Mouse (Mus musculus): ENCODE measurements around the gene Cbs. TPM values are rescaled to one million over a fixed set of nuclear protein-coding genes. Genes with fewer than 3 reads are reported as not detected.

Gene Cbs
- 0.82 and 0.88 TPM in 2 replicates for polyA plus RNA-seq (2015; fragmentation: Nextera tagmentation; extraction: Ambion mirVana)

- Histone ChIP-seq H3K27me3 (ENCODE audit: control insufficient read depth, insufficient read depth, low read length) (peaks cover 13% of the 10 kb centered on the region), H3K9me3 (replicated peaks; ENCODE audit: control insufficient read depth, low read length) (no peaks in the 10 kb centered on the region), H3K4me1 (ENCODE audit: control insufficient read depth, insufficient read depth, low read length) (peaks cover 21% of the 10 kb centered on the region), H3K36me3 (ENCODE audit: control insufficient read depth, insufficient read depth) (no peaks in the 10 kb centered on the region), H3K9ac (ENCODE audit: low read length) (peak within 1 kb of the TSS; percentile 60), H3K27ac (ENCODE audit: low read length) (peak within 1 kb of the TSS; percentile 48), H3K4me2 (ENCODE audit: low read depth, low read length) (peak within 1 kb of the TSS; percentile 90), H3K4me3 (ENCODE audit: low read length) (peak within 1 kb of the TSS; percentile 58)
- 3% methylated on average over 57 of the region's 61 CpGs for WGBS
- peak; percentile 92 for ATAC-seq (replicated peaks; ENCODE audit: extremely low read depth, insufficient read depth, low FRiP score)
These were observed at the start of gene Cbs for GRCm38 (mm10) chr17:31636942-31637811. Cbs (minus strand) TSS chr17:31637238.

GRCm38 (mm10) chr17:31686225-31686564, 49.2 kb upstream of the Cbs start:
- ATAC-seq (replicated peaks; ENCODE audit: extremely low read depth, insufficient read depth, low FRiP score) = peak; percentile 47
- no peak overlapping the region for H3K4me2 ChIP-seq (ENCODE audit: low read depth, low read length)
- 17% methylated on average over 3 of the region's 3 CpGs for WGBS

GRCm38 (mm10) chr17:31685514-31686224, 48.6 kb upstream of the Cbs start:
- 14% methylated on average over 17 of the region's 17 CpGs for WGBS
- peak; percentile 69 for ATAC-seq (replicated peaks; ENCODE audit: extremely low read depth, insufficient read depth, low FRiP score)

More at GRCm38 (mm10) chr17:31686225-31686564, 49.2 kb upstream of the Cbs start:
- Histone ChIP-seq H3K9me3 (replicated peaks; ENCODE audit: control insufficient read depth, low read length) (no peaks in the 10 kb centered on the region), H3K27ac (ENCODE audit: low read length) (peak overlapping the region; percentile 85), H3K4me3 (ENCODE audit: low read length) (no peak overlapping the region), H3K9ac (ENCODE audit: low read length) (peak overlapping the region; percentile 65), H3K36me3 (ENCODE audit: control insufficient read depth, insufficient read depth) (no peaks in the 10 kb centered on the region), H3K4me1 (ENCODE audit: control insufficient read depth, insufficient read depth, low read length) (peaks cover 10% of the 10 kb centered on the region), H3K27me3 (ENCODE audit: control insufficient read depth, insufficient read depth, low read length) (no peaks in the 10 kb centered on the region)

GRCm38 (mm10) chr17:31680450-31680849, 43.4 kb upstream of the Cbs start:
- H3K9me3 ChIP-seq (replicated peaks; ENCODE audit: control insufficient read depth, low read length) = no peaks in the 10 kb centered on the region
- H3K9ac ChIP-seq (ENCODE audit: low read length) = no peak overlapping the region
- no peak for ATAC-seq (replicated peaks; ENCODE audit: extremely low read depth, insufficient read depth, low FRiP score)
- H3K27ac ChIP-seq (ENCODE audit: low read length) = no peak overlapping the region
- H3K4me3 ChIP-seq (ENCODE audit: low read length) = no peak overlapping the region
- whole genome bisulfite sequencing = 48% methylated on average over 2 of the region's 2 CpGs
- no peak overlapping the region for H3K4me2 ChIP-seq (ENCODE audit: low read depth, low read length)
- H3K36me3 ChIP-seq (ENCODE audit: control insufficient read depth, insufficient read depth) = no peaks in the 10 kb centered on the region
- peaks cover 10% of the 10 kb centered on the region; the same call in 1 of the 2 replicates for H3K27me3 ChIP-seq (ENCODE audit: control insufficient read depth, insufficient read depth, low read length)
- no peaks in the 10 kb centered on the region for H3K4me1 ChIP-seq (ENCODE audit: control insufficient read depth, insufficient read depth, low read length)

More at GRCm38 (mm10) chr17:31685514-31686224, 48.6 kb upstream of the Cbs start:
- Histone ChIP-seq H3K9ac (ENCODE audit: low read length) (peak overlapping the region; percentile 65), H3K27me3 (ENCODE audit: control insufficient read depth, insufficient read depth, low read length) (no peaks in the 10 kb centered on the region), H3K27ac (ENCODE audit: low read length) (peak overlapping the region; percentile 85), H3K36me3 (ENCODE audit: control insufficient read depth, insufficient read depth) (no peaks in the 10 kb centered on the region), H3K4me2 (ENCODE audit: low read depth, low read length) (peak overlapping the region; percentile 33), H3K9me3 (replicated peaks; ENCODE audit: control insufficient read depth, low read length) (no peaks in the 10 kb centered on the region), H3K4me3 (ENCODE audit: low read length) (no peak overlapping the region), H3K4me1 (ENCODE audit: control insufficient read depth, insufficient read depth, low read length) (peaks cover 10% of the 10 kb centered on the region)

GRCm38 (mm10) chr17:31677507-31677906, 40.5 kb upstream of the Cbs start, which contains the start of gene Cryaa:
Cryaa (plus strand) TSS chr17:31677807.
- Histone ChIP-seq H3K27me3 (ENCODE audit: control insufficient read depth, insufficient read depth, low read length) (peaks cover 10% of the 10 kb centered on the region; the same call in 1 of the 2 replicates), H3K4me1 (ENCODE audit: control insufficient read depth, insufficient read depth, low read length) (no peaks in the 10 kb centered on the region), H3K9me3 (replicated peaks; ENCODE audit: control insufficient read depth, low read length) (no peaks in the 10 kb centered on the region), H3K36me3 (ENCODE audit: control insufficient read depth, insufficient read depth) (no peaks in the 10 kb centered on the region), H3K4me2 (ENCODE audit: low read depth, low read length) (no peak within 1 kb of the TSS), H3K9ac (ENCODE audit: low read length) (no peak within 1 kb of the TSS), H3K27ac (ENCODE audit: low read length) (no peak within 1 kb of the TSS), H3K4me3 (ENCODE audit: low read length) (no peak within 1 kb of the TSS)
- ATAC-seq (replicated peaks; ENCODE audit: extremely low read depth, insufficient read depth, low FRiP score) = no peak
- WGBS = 71% methylated on average over 8 of the region's 8 CpGs

- Histone ChIP-seq H3K4me3 (ENCODE audit: low read length) (no peak overlapping the region), H3K27ac (ENCODE audit: low read length) (no peak overlapping the region), H3K4me1 (ENCODE audit: control insufficient read depth, insufficient read depth, low read length) (no peaks in the 10 kb centered on the region), H3K27me3 (ENCODE audit: control insufficient read depth, insufficient read depth, low read length) (peaks cover 10% of the 10 kb centered on the region; the same call in 1 of the 2 replicates), H3K9ac (ENCODE audit: low read length) (no peak overlapping the region), H3K4me2 (ENCODE audit: low read depth, low read length) (no peak overlapping the region), H3K9me3 (replicated peaks; ENCODE audit: control insufficient read depth, low read length) (no peaks in the 10 kb centered on the region), H3K36me3 (ENCODE audit: control insufficient read depth, insufficient read depth) (no peaks in the 10 kb centered on the region)
- WGBS = 70% methylated on average over 1 of the region's 1 CpGs
- ATAC-seq (replicated peaks; ENCODE audit: extremely low read depth, insufficient read depth, low FRiP score) = no peak
These were observed 37.4 kb upstream of the Cbs start for GRCm38 (mm10) chr17:31674426-31674825.

- no peak overlapping the region for H3K9ac ChIP-seq (ENCODE audit: low read length)
- no peak overlapping the region for H3K4me3 ChIP-seq (ENCODE audit: low read length)
- H3K9me3 ChIP-seq (replicated peaks; ENCODE audit: control insufficient read depth, low read length) = no peaks in the 10 kb centered on the region
- no peak overlapping the region for H3K4me2 ChIP-seq (ENCODE audit: low read depth, low read length)
- H3K27me3 ChIP-seq (ENCODE audit: control insufficient read depth, insufficient read depth, low read length) = no peaks in the 10 kb centered on the region
- no peak for ATAC-seq (replicated peaks; ENCODE audit: extremely low read depth, insufficient read depth, low FRiP score)
- H3K36me3 ChIP-seq (ENCODE audit: control insufficient read depth, insufficient read depth) = no peaks in the 10 kb centered on the region
- no peak overlapping the region for H3K27ac ChIP-seq (ENCODE audit: low read length)
- no peaks in the 10 kb centered on the region for H3K4me1 ChIP-seq (ENCODE audit: control insufficient read depth, insufficient read depth, low read length)
- 79% methylated on average over 12 of the region's 12 CpGs for WGBS
These were observed 35.2 kb upstream of the Cbs start for GRCm38 (mm10) chr17:31672279-31672678.

- Histone ChIP-seq H3K27ac (ENCODE audit: low read length) (no peak overlapping the region), H3K27me3 (ENCODE audit: control insufficient read depth, insufficient read depth, low read length) (no peaks in the 10 kb centered on the region), H3K4me3 (ENCODE audit: low read length) (no peak overlapping the region), H3K36me3 (ENCODE audit: control insufficient read depth, insufficient read depth) (no peaks in the 10 kb centered on the region), H3K4me2 (ENCODE audit: low read depth, low read length) (no peak overlapping the region), H3K9me3 (replicated peaks; ENCODE audit: control insufficient read depth, low read length) (no peaks in the 10 kb centered on the region), H3K9ac (ENCODE audit: low read length) (no peak overlapping the region), H3K4me1 (ENCODE audit: control insufficient read depth, insufficient read depth, low read length) (no peaks in the 10 kb centered on the region)
- 75% methylated on average over 8 of the region's 8 CpGs for WGBS
- ATAC-seq (replicated peaks; ENCODE audit: extremely low read depth, insufficient read depth, low FRiP score) = no peak
These were observed 34.7 kb upstream of the Cbs start for GRCm38 (mm10) chr17:31671698-31672097.

- Histone ChIP-seq H3K9me3 (replicated peaks; ENCODE audit: control insufficient read depth, low read length) (no peaks in the 10 kb centered on the region), H3K4me2 (ENCODE audit: low read depth, low read length) (no peak overlapping the region), H3K27me3 (ENCODE audit: control insufficient read depth, insufficient read depth, low read length) (no peaks in the 10 kb centered on the region), H3K27ac (ENCODE audit: low read length) (no peak overlapping the region), H3K9ac (ENCODE audit: low read length) (no peak overlapping the region), H3K4me3 (ENCODE audit: low read length) (no peak overlapping the region), H3K36me3 (ENCODE audit: control insufficient read depth, insufficient read depth) (no peaks in the 10 kb centered on the region), H3K4me1 (ENCODE audit: control insufficient read depth, insufficient read depth, low read length) (no peaks in the 10 kb centered on the region)
- 59% methylated on average over 11 of the region's 11 CpGs for WGBS
- ATAC-seq (replicated peaks; ENCODE audit: extremely low read depth, insufficient read depth, low FRiP score) = no peak
These were observed 33.1 kb upstream of the Cbs start for GRCm38 (mm10) chr17:31670163-31670562.

All from heart, embryonic 16.5 days (tissue).